Mouse (Mus musculus): ENCODE data around the gene Kncn. TPM values are rescaled to one million over a fixed set of nuclear protein-coding genes. Genes with fewer than 3 reads are reported as not detected.
A peak's percentile ranks its signal among the peaks of the same experiment; 100 is the strongest.

The Kncn gene
- polyA plus RNA-seq (2014; fragmentation: Nextera tagmentation; extraction: Ambion mirVana): 0.27 TPM in 1 of 2 replicates, not detected in the other

DNA sequence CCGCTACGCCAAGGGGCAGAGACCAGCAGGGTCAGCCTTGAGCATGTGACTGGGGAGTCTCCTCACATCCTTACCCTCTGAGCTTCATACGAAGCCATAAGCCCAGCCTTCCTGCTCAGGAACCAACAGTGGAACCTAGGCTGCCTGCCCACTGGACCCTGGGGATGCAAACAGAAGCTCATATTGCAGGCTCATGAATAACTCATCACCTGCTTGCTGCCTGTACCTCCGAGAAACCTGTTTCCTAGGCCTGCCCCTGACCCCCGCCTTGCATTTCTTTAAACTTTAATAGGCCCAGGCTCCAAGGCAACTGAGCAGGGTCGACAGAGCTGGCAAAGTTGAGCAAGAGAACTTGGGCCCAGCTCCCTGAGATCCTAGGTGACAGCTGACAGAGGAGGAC lies at the start of gene Kncn:
Kncn (plus strand) TSS at position 379 of the 400 bp plus-strand sequence.
- DNase-seq (ENCODE audit: low spot score) (no peak), ATAC-seq (ENCODE audit: insufficient number of reproducible peaks, low FRiP score, low TSS enrichment, low read depth) (no peak)
- H3K36me3 ChIP-seq (ENCODE audit: control insufficient read depth, insufficient read depth, low read length): no peaks in the 10 kb centered on the region
- H3K27ac ChIP-seq (replicated peaks; ENCODE audit: low read depth, low read length): no peak within 1 kb of the TSS
- H3K4me3 ChIP-seq (ENCODE audit: low read depth, low read length): no peak within 1 kb of the TSS
- H3K27me3 ChIP-seq (ENCODE audit: control insufficient read depth, insufficient read depth, low read length): 0 out of 2 replicates have a peak, but pooled peaks cover 3% of the 10 kb centered on the region
- no peak within 1 kb of the TSS for H3K9ac ChIP-seq (ENCODE audit: low read length)
- 78% methylated on average over 6 of the region's 6 CpGs for WGBS
- no peaks in the 10 kb centered on the region for H3K4me1 ChIP-seq (ENCODE audit: control insufficient read depth, insufficient read depth, low read length)
- no peak within 1 kb of the TSS for H3K4me2 ChIP-seq (ENCODE audit: low read depth, severe bottlenecking)
- no peaks in the 10 kb centered on the region for H3K9me3 ChIP-seq (ENCODE audit: control insufficient read depth, low read length)

DNA sequence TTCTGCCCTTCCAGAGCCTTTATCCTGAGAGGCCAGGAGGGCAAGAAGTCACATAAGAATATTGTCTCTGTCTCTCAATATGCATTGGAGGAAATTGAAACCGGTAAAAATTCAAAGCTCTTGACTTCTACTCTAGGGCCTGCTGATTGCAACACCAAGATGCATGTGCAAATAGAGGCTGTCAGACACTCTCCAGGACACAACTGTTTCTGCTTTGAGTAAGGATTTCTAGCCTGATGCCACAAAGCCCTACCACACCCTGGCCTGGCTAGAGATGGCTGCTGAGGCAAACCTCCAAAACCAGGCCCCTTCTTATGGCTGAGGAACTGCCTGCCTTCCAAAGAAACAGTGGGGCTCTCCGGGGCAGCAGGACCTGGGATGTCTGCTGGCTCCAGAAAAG lies 48.6 kb upstream of the Kncn start:
- H3K27ac ChIP-seq (replicated peaks; ENCODE audit: low read depth, low read length): no peak overlapping the region
- H3K9me3 ChIP-seq (ENCODE audit: control insufficient read depth, low read length): no peaks in the 10 kb centered on the region
- 76% methylated on average over 2 of the region's 2 CpGs for WGBS
- no peak overlapping the region for H3K4me2 ChIP-seq (ENCODE audit: low read depth, severe bottlenecking)
- no peak overlapping the region for H3K4me3 ChIP-seq (ENCODE audit: low read depth, low read length)
- ATAC-seq (ENCODE audit: insufficient number of reproducible peaks, low FRiP score, low TSS enrichment, low read depth): no peak
- H3K4me1 ChIP-seq (ENCODE audit: control insufficient read depth, insufficient read depth, low read length): no peaks in the 10 kb centered on the region
- H3K36me3 ChIP-seq (ENCODE audit: control insufficient read depth, insufficient read depth, low read length): no peaks in the 10 kb centered on the region
- DNase-seq (ENCODE audit: low spot score): no peak
- no peaks in the 10 kb centered on the region for H3K27me3 ChIP-seq (ENCODE audit: control insufficient read depth, insufficient read depth, low read length)
- H3K9ac ChIP-seq (ENCODE audit: low read length): no peak overlapping the region

- ATAC-seq (ENCODE audit: insufficient number of reproducible peaks, low FRiP score, low TSS enrichment, low read depth): no peak
- H3K4me2 ChIP-seq (ENCODE audit: low read depth, severe bottlenecking): peak overlapping the region; percentile 64; the same call in 1 of the 2 replicates
Measured at GRCm38 (mm10) chr4:115838196-115838595, 46.0 kb upstream of the Kncn start.

DNA sequence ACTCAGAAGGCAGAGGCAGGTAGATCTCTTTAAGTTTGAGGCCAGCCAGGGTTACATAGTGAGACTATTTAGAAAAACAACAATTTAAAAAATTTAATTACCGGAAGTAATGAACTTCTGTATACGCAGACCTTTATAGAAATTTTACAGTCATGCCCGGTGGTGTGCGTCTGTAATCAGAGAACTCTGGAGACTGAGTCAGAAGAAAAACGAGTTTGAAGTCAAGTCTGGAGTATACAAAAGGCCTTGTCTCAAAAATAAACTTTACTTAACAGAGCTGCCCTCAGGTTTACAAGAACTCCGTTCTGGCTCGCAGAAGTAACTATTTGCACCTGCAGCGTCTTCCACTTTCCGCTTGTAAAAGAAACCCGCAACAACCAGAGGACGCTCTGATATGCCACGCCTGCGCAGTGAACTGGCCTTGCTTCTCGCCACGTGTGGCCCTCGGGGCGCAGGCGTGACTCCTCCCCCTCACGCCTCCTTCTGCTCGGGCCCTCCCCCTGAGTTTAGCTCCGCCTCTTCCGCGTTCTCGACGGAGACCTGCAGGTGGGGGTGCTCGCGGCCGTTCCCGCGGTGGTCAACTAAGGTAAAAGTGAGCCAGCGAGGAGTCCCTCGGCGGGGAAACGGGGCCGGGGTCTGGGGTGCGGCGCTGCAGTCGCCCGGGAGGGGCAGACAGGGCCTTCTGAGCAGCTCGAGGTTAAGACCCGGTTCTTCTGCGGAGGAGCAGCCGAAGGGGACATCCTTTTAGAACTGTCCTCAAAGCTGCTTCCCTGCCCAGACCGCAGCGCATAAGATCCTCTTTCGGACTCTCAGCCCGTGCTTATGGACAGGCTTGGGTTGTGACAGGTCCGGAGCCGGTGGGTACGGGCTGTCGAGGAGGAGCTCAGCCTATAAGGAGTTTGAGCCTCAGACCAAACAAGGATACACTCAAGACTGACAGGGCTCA lies 45.2 kb upstream of the Kncn start, which contains the start of gene Mknk1:
Mknk1 (plus strand) TSS at position 503 of the 946 bp plus-strand sequence.
- H3K27me3 ChIP-seq (ENCODE audit: control insufficient read depth, insufficient read depth, low read length): no peaks in the 10 kb centered on the region
- peak within 1 kb of the TSS; percentile 74 for H3K9ac ChIP-seq (ENCODE audit: low read length)
- 2% methylated on average over 51 of the region's 51 CpGs for WGBS
- DNase-seq (ENCODE audit: low spot score) (peak; percentile 96), ATAC-seq (ENCODE audit: insufficient number of reproducible peaks, low FRiP score, low TSS enrichment, low read depth) (peak; percentile 96)
- 0 out of 2 replicates have a peak within 1 kb of the TSS, but pooled peaks have one; percentile 21 for H3K27ac ChIP-seq (replicated peaks; ENCODE audit: low read depth, low read length)
- H3K36me3 ChIP-seq (ENCODE audit: control insufficient read depth, insufficient read depth, low read length): no peaks in the 10 kb centered on the region
- H3K4me1 ChIP-seq (ENCODE audit: control insufficient read depth, insufficient read depth, low read length): 0 out of 2 replicates have a peak, but pooled peaks cover 3% of the 10 kb centered on the region
- H3K9me3 ChIP-seq (ENCODE audit: control insufficient read depth, low read length): no peaks in the 10 kb centered on the region
- H3K4me2 ChIP-seq (ENCODE audit: low read depth, severe bottlenecking): peak within 1 kb of the TSS; percentile 64
- H3K4me3 ChIP-seq (ENCODE audit: low read depth, low read length): peak within 1 kb of the TSS; percentile 56

More at GRCm38 (mm10) chr4:115838196-115838595, 46.0 kb upstream of the Kncn start:
- no peaks in the 10 kb centered on the region for H3K27me3 ChIP-seq (ENCODE audit: control insufficient read depth, insufficient read depth, low read length)
- 77% methylated on average over 4 of the region's 4 CpGs for WGBS
- no peaks in the 10 kb centered on the region for H3K36me3 ChIP-seq (ENCODE audit: control insufficient read depth, insufficient read depth, low read length)
- H3K4me3 ChIP-seq (ENCODE audit: low read depth, low read length): no peak overlapping the region
- H3K9ac ChIP-seq (ENCODE audit: low read length): no peak overlapping the region
- no peaks in the 10 kb centered on the region for H3K4me1 ChIP-seq (ENCODE audit: control insufficient read depth, insufficient read depth, low read length)
- H3K27ac ChIP-seq (replicated peaks; ENCODE audit: low read depth, low read length): no peak overlapping the region
- no peak for DNase-seq (ENCODE audit: low spot score)
- H3K9me3 ChIP-seq (ENCODE audit: control insufficient read depth, low read length): no peaks in the 10 kb centered on the region

GRCm38 (mm10) chr4:115839956-115840355 lies 44.2 kb upstream of the Kncn start:
- Histone ChIP-seq H3K36me3 (ENCODE audit: control insufficient read depth, insufficient read depth, low read length) (no peaks in the 10 kb centered on the region), H3K4me1 (ENCODE audit: control insufficient read depth, insufficient read depth, low read length) (0 out of 2 replicates have a peak, but pooled peaks cover 7% of the 10 kb centered on the region), H3K4me3 (ENCODE audit: low read depth, low read length) (peak overlapping the region; percentile 56; the same call in 1 of the 2 replicates), H3K9ac (ENCODE audit: low read length) (no peak overlapping the region), H3K4me2 (ENCODE audit: low read depth, severe bottlenecking) (peak overlapping the region; percentile 64), H3K27me3 (ENCODE audit: control insufficient read depth, insufficient read depth, low read length) (no peaks in the 10 kb centered on the region), H3K27ac (replicated peaks; ENCODE audit: low read depth, low read length) (no peak overlapping the region), H3K9me3 (ENCODE audit: control insufficient read depth, low read length) (no peaks in the 10 kb centered on the region)
- DNase-seq (ENCODE audit: low spot score) (no peak), ATAC-seq (ENCODE audit: insufficient number of reproducible peaks, low FRiP score, low TSS enrichment, low read depth) (no peak)
- WGBS: 54% methylated on average over 4 of the region's 4 CpGs

DNA sequence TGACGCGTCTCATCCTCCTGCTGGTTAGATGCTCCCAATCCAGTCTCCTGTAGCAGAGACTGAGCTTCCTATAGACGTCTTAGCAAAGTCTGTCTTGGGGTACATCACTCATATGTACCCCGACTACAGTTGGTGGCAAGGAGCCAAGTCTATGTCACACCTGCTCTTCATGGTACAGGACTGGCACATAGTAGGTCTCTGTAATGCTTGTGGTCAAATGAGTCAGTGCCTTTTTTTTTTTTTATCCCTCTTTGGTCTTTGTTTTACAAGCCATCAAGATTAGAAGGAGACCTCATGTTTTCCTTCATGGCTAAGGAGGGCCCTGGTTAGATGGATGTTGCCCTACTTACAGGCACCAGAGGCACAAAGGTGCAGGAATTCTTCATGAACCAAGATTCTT lies 43.4 kb upstream of the Kncn start:
- Histone ChIP-seq H3K4me2 (ENCODE audit: low read depth, severe bottlenecking) (no peak overlapping the region), H3K27ac (replicated peaks; ENCODE audit: low read depth, low read length) (no peak overlapping the region), H3K4me3 (ENCODE audit: low read depth, low read length) (no peak overlapping the region), H3K36me3 (ENCODE audit: control insufficient read depth, insufficient read depth, low read length) (no peaks in the 10 kb centered on the region), H3K9me3 (ENCODE audit: control insufficient read depth, low read length) (no peaks in the 10 kb centered on the region), H3K9ac (ENCODE audit: low read length) (no peak overlapping the region), H3K4me1 (ENCODE audit: control insufficient read depth, insufficient read depth, low read length) (0 out of 2 replicates have a peak, but pooled peaks cover 7% of the 10 kb centered on the region), H3K27me3 (ENCODE audit: control insufficient read depth, insufficient read depth, low read length) (no peaks in the 10 kb centered on the region)
- no peak for ATAC-seq (ENCODE audit: insufficient number of reproducible peaks, low FRiP score, low TSS enrichment, low read depth)
- no peak for DNase-seq (ENCODE audit: low spot score)
- 86% methylated on average over 4 of the region's 4 CpGs for WGBS

DNA sequence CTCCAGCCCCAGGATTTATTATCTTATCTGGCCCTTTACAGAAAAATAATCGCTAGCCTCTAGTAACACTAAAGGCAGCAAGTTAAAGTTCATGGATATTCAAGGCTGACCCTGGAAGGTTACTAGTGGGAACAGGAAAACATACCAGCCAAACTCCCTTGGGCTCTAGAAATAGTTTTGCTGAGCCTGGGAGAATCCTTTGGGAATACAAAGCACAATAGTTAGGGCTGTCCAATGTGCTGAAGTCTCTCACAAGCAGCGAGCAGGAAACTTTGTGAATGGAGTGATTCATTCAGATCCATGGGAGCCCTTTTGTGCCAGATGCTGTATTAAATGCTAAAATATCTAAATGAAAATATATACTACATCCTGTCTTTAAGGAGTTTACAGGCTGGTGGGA lies 37.5 kb upstream of the Kncn start:
- 70% methylated on average over 2 of the region's 2 CpGs for WGBS
- Histone ChIP-seq H3K4me1 (ENCODE audit: control insufficient read depth, insufficient read depth, low read length) (0 out of 2 replicates have a peak, but pooled peaks cover 7% of the 10 kb centered on the region), H3K27ac (replicated peaks; ENCODE audit: low read depth, low read length) (no peak overlapping the region), H3K36me3 (ENCODE audit: control insufficient read depth, insufficient read depth, low read length) (peaks cover 10% of the 10 kb centered on the region), H3K4me2 (ENCODE audit: low read depth, severe bottlenecking) (no peak overlapping the region), H3K4me3 (ENCODE audit: low read depth, low read length) (no peak overlapping the region), H3K27me3 (ENCODE audit: control insufficient read depth, insufficient read depth, low read length) (no peaks in the 10 kb centered on the region), H3K9ac (ENCODE audit: low read length) (no peak overlapping the region), H3K9me3 (ENCODE audit: control insufficient read depth, low read length) (no peaks in the 10 kb centered on the region)
- no peak for DNase-seq (ENCODE audit: low spot score)
- no peak for ATAC-seq (ENCODE audit: insufficient number of reproducible peaks, low FRiP score, low TSS enrichment, low read depth)

DNA sequence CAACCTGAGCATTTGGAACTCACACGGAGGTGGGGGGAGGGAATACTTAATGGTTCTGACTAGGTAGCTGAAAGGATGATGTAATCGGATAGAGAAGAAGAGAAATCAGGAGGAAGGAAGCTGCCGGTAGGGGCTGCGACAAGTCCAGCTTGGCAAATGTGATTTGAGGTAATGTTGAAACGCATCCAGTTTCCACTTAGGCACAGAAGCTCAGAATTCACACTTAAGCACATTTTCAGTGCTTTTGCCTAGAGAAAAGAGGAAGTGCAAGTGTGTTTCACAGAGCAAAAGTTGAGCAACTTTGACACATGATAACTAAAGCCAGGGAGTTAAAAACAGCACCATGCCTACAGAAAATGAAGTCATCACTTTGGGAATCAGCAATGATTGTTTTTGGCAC lies 36.8 kb upstream of the Kncn start:
- H3K9me3 ChIP-seq (ENCODE audit: control insufficient read depth, low read length): no peaks in the 10 kb centered on the region
- no peak overlapping the region for H3K9ac ChIP-seq (ENCODE audit: low read length)
- no peak overlapping the region for H3K4me3 ChIP-seq (ENCODE audit: low read depth, low read length)
- H3K4me2 ChIP-seq (ENCODE audit: low read depth, severe bottlenecking): no peak overlapping the region
- H3K4me1 ChIP-seq (ENCODE audit: control insufficient read depth, insufficient read depth, low read length): 0 out of 2 replicates have a peak, but pooled peaks cover 7% of the 10 kb centered on the region
- peaks cover 10% of the 10 kb centered on the region for H3K36me3 ChIP-seq (ENCODE audit: control insufficient read depth, insufficient read depth, low read length)
- H3K27me3 ChIP-seq (ENCODE audit: control insufficient read depth, insufficient read depth, low read length): no peaks in the 10 kb centered on the region
- 67% methylated on average over 5 of the region's 5 CpGs for WGBS
- no peak overlapping the region for H3K27ac ChIP-seq (replicated peaks; ENCODE audit: low read depth, low read length)
- no peak for DNase-seq (ENCODE audit: low spot score)
- ATAC-seq (ENCODE audit: insufficient number of reproducible peaks, low FRiP score, low TSS enrichment, low read depth): no peak

All from limb, embryonic 11.5 days (tissue).